Mouse (Mus musculus): ENCODE measurements at regions not wholly inside any gene's neighbourhood (a gene's known extent, or its start where the extent isn't known, plus 50 kb on each side); places are given as distances from the start of the nearest gene placed in this dataset.
A peak's percentile ranks its signal among the peaks of the same experiment; 100 is the strongest.

DNA sequence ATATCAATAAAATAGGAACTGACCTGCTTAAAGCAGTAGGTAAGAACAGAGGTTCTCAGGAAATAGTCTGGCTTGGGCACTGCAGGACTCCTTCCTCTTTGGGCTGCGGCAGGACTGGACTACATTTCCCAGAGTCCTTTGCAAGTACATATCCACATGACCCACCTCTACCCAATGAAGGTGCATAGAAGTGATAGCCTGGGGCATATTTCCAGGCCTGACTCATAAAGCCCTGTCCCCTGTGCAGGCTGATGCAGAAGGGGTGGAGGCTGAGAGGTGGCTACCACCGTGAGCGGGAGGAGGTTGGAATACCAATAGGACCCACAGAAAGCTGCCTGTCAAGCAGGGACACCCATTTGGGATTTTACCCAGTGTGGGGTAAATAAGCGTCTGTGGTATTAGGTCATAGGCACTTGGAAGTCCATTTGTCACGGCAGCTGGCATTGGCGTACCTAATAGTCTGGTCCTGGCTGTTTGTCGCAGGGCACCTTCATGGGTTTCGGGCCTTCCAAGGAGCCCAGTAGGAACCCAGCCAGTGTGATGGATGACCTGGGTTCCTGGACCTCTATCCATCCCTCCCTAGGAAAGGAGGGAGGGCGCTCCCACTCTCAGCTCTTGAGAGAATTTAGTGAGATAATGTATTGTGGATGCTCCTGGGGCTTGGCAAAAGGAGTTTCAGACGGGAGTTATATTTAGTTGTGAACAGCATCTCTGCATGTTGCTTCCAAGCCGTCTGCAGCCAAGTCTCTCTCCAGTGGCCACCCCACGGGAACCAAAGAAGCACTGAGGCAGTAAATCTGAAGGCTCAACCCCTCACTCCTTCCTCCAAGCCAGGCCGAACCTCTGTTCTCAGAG, 146.8 kb upstream of the Med13l start:
- ATAC-seq (replicated peaks; ENCODE audit: low FRiP score, poor library complexity, severe bottlenecking), result peak; percentile 92

GRCm38 (mm10) chr5:118419344-118420037, 141.0 kb upstream of the Med13l start:
- ATAC-seq (replicated peaks; ENCODE audit: low FRiP score, poor library complexity, severe bottlenecking), result peak; percentile 92

DNA sequence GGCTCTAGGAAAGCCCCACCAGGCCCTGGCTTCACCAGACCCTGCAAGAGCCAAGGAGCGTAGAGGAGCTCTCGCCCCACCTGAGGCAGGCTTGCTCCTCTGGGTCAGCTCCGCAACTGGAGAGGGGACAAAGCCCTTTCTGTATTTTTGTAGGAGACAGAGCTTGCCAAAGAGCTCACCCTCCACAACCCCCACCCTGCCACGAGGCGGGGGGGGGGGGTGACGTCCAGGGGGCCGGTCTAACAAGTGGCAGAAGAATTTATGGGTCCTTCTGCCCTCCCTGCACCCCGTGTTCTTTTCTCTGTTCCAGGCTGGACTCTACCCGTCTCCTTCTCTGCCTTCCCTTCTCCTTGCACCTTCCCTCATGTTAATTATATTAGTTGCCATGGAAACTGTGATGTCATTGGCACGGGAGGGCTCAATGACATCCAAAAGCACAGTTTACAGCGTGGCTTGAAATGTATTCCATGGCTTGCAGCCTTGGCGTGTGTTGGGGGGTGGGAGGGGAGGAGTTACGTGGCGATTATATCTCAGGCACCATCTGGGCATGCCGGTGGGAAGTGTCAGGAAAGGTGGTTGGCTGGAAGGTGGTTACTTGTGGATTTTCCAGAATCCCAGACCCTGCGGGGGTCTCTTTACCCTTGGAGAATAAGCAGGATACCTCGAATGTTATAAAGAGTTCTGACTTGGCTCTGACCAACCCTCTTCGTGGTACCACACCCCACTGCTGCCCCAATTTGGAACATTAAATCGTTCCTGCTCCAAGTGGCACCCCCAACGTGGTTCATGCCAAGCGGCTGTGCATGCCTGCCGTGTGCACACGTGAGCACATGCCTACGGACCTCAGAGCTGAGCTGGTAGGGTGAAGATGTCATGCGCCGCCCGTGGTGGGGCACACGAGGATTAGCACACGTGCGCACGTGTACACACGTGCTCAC, 138.3 kb upstream of the Med13l start:
- no peak for ATAC-seq (replicated peaks; ENCODE audit: low FRiP score, poor library complexity, severe bottlenecking)

DNA sequence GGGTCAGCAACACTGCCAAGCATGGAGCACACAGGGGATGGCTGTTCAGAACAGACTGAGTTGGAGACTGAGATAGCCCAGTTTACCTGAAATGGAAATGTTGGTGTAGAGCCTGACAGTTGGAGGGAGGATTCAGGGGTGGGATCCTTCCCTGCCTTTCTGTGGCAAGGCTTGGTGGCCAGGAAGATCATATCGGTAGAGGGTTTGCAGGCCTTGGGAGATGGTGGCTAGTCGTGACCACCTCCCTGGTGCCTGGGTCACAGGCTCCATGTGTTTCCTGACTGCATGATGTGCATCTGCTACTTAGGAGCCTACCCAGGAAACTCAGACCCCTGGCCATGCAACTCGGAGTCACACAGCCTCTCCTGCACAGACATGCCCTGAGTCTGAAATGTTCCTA, 136.3 kb upstream of the Med13l start:
- ATAC-seq (replicated peaks; ENCODE audit: low FRiP score, poor library complexity, severe bottlenecking), result no peak

DNA sequence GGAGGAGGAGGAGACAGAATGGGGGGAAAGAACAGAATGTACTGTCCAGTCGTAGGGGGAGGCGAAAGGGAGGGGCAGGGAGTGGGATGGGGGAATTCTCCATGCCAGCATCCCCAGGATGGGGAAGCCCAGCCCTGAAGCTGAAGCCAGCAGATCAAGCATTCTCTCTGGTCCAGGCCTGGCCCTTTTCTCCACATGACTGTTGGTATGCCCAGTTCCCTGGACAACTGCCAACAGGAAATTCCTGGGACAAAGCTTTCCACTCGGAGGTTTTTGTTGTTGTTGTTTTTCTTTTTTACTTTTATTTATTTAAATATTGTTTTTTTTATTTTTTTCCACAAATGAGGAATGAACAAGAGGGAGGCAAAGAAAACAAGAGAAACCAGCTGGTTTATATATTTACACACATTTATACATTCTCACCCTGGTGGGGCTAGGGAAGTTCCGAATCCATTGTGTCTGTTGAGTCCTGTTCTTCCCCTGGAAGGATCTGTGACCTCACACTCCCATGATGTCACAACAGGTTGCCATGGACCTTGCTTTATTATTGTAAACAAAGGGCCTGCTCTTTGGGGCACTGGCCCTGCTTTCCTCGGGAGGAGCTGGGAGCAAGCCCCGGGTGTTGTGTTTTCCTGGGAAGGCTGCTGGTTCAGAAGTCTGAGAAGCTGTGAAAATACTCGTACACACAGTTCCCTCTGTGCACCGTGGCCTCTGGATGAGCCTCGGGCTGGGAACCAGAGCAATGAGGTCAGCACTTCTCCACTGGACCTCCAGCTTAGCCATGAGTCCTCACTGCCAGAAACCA, 135.5 kb upstream of the Med13l start:
- ATAC-seq (replicated peaks; ENCODE audit: low FRiP score, poor library complexity, severe bottlenecking), result no peak

GRCm38 (mm10) chr5:118426673-118427072, 133.8 kb upstream of the Med13l start:
- no peak for ATAC-seq (replicated peaks; ENCODE audit: low FRiP score, poor library complexity, severe bottlenecking)

- no peak for ATAC-seq (replicated peaks; ENCODE audit: low FRiP score, poor library complexity, severe bottlenecking)
These were observed 132.0 kb upstream of the Med13l start for GRCm38 (mm10) chr5:118428323-118429095.

- peak; percentile 64 for ATAC-seq (replicated peaks; ENCODE audit: low FRiP score, poor library complexity, severe bottlenecking)
These were observed 126.9 kb upstream of the Med13l start for GRCm38 (mm10) chr5:118433599-118433998.

DNA sequence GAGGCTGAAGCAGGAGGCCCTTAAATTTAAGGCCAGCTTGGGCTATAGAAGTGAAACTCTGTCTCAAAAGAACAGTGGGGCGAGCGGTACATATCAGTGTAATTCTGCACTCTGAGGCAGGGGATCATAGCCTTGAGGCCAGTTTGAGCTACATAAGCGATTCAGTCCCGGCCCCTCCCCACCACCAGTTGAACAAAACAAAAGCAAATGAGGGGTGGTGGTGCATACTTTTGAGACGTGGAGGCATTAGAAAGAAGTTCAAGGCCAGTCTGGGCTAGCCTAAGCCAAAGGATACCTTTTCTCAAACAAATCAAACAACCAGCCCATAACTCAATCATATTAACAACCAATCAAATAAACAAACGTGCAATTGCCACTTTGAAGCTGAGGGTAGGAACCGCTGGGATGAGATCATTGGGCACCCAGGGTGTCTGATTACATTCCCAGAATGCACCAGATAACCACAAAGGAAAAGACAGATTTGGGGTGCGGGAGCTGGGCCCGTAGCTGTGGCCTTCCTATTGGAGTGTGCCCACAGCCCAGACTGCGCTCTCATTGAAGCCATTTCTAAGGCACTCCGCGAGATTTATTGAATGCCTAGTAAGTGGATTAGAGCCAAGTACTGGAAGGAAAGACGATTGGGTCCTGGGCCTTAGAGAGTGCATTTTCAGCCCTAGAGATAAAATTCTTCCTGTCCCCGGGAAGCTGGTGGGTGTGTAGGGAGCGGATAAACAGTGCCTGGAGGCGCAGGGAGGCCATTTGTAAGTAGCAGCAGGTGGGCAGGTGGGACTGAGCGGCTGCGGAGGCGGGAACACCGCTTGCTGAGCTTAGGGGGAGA, 125.5 kb upstream of the Med13l start:
- no peak for ATAC-seq (replicated peaks; ENCODE audit: low FRiP score, poor library complexity, severe bottlenecking)

GRCm38 (mm10) chr5:118435556-118435950, 124.9 kb upstream of the Med13l start:
- ATAC-seq (replicated peaks; ENCODE audit: low FRiP score, poor library complexity, severe bottlenecking), result no peak

- ATAC-seq (replicated peaks; ENCODE audit: low FRiP score, poor library complexity, severe bottlenecking), result no peak
These were observed 124.4 kb upstream of the Med13l start for GRCm38 (mm10) chr5:118436035-118436434.

- no peak for ATAC-seq (replicated peaks; ENCODE audit: low FRiP score, poor library complexity, severe bottlenecking)
These were observed 123.8 kb upstream of the Med13l start for GRCm38 (mm10) chr5:118436474-118437306.

- ATAC-seq (replicated peaks; ENCODE audit: low FRiP score, poor library complexity, severe bottlenecking), result no peak
These were observed 123.2 kb upstream of the Med13l start for GRCm38 (mm10) chr5:118437307-118437610.

DNA sequence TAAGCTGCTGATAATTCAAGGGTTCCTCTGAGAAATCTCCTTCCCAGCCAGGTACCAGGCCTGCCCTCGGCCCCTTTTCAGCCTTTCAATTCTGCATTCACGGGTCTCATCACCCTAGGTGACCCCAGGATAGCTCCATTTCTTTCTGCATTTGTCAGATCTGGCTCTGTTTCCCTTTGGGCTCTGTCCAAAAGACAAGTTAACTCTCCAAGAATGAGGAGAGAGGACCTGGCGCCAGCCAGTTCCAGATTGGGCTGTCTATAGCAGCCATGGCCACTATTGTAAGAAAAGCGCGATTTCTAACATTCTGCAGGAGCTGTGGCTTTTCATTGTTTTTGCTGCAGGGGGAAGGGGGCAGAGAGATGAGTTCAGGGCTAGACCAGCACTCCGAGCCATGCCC, 122.5 kb upstream of the Med13l start:
- ATAC-seq (replicated peaks; ENCODE audit: low FRiP score, poor library complexity, severe bottlenecking), result no peak

DNA sequence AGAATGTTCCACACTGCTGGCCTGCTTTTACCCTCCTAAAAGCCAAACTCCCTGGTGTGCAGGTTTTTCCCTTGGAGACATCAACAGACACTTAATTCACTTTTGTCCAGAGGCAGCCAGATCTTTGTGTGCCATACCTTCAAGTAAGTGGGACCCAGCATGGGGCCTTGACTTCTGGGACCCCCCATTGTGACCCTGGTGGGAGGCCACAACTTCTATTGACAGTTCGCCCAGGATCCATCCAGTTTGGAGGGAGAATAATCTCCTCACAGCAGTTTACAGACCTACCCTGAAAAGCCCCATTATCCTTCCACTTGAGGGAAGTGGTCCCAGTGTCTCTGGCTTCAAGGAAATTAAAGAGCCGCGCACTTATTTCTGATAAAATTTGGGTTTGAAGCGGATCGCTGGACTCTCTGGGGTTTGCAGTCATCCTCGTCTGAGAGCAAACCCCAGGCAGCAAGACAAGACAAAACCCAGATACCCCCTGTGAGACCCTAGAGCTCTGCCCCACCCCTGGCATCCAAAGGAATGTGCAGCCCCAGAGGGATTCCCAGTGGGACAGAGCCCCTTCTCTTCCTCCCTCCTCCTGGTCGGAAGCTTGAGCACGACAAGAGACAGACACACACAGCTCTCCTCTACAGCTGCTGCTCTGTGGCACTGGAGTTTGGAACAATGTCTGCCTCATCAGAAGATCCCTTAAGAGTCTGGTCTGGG, 115.8 kb upstream of the Med13l start:
- no peak for ATAC-seq (replicated peaks; ENCODE audit: low FRiP score, poor library complexity, severe bottlenecking)

DNA sequence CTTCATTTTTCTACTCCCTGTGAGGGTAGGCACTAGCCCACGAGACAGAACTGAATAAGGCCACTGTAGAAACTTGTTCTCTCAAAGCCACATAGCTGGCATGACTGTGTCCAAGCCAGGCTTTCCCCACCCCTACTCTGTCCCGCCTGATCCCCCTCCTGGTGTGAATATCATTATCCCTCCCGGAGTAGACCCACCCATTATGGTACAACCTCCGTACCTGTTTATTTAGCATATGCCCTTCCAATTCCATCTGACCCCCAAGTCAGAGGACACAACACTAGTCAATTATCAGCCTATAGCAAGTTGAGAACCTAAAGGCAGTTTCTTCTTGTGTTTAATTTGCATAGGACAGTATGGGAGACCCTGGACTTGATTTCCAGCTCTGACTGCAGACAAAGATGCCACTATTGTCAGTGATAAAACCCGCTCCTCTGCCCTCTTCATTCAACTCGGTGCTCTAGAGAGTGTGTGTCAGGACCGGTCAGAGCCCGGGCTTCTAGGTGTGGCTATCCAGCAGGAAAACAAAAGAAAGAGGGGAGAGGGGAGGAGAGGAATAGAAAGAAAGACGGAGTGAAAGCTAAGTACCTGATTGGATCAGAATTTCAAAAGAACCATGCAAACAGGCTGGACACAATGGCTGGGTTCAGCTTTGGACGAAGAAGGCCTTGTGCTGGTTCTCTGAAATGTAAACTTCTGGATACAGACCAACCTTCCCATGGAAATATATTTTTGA, 115.1 kb upstream of the Med13l start:
- ATAC-seq (replicated peaks; ENCODE audit: low FRiP score, poor library complexity, severe bottlenecking), result no peak
